Mouse (Mus musculus) MEL (cell line): ENCODE results near the gene Gm20388. TPM values are rescaled to one million over a fixed set of nuclear protein-coding genes. Genes with fewer than 3 reads are reported as not detected.
A peak's percentile ranks its signal among the peaks of the same experiment; 100 is the strongest.

Experiments used
- DNase-seq: peaks from one replicate; pipeline ENCODE4 v3.0.0; 2011; ENCODE audit warnings: low read depth, low spot score
- H3K27ac ChIP-seq: 2 replicates; pipeline ENCODE4 v1.5.1; 2012; ENCODE audit warnings: low read depth, mild to moderate bottlenecking, control low read depth, low read length, moderate library complexity; ENCODE audit not compliant: control insufficient read depth
- H3K27me3 ChIP-seq, 2 experiments: fragments of 150-350 bp in 1 of 2; sonication (generic) in 1 of 2; 2 replicates each; pipeline ENCODE4 v1.6.1; 2012; ENCODE audit warnings: low read length in 2 of 2, mild to moderate bottlenecking in 2 of 2, improper control_type of control experiment in 1 of 2, moderate library complexity in 1 of 2; ENCODE audit not compliant: insufficient read depth in 2 of 2, control insufficient read depth in 1 of 2
- H3K36me3 ChIP-seq, 2 experiments: 2 replicates each; pipeline ENCODE4 v1.6.1; 2012 to 2014; ENCODE audit warnings: low read length in 2 of 2, improper control_type of control experiment in 1 of 2, inconsistent platforms in 1 of 2, mild to moderate bottlenecking in 1 of 2; ENCODE audit not compliant: insufficient read depth in 2 of 2, control insufficient read depth in 1 of 2
- H3K4me1 ChIP-seq, 2 experiments: fragments of 150-350 bp in 1 of 2; sonication (generic) in 1 of 2; 2 replicates each; pipeline ENCODE4 v1.6.1; 2012; ENCODE audit warnings: low read length in 2 of 2, improper control_type of control experiment in 1 of 2, mild to moderate bottlenecking in 1 of 2; ENCODE audit not compliant: insufficient read depth in 2 of 2, control insufficient read depth in 1 of 2
- H3K4me3 ChIP-seq, 2 experiments: fragments of 150-350 bp in 1 of 2; sonication (generic) in 1 of 2; 2 replicates each; pipeline ENCODE4 v1.5.1; 2012; ENCODE audit warnings: low read depth in 2 of 2, low read length in 2 of 2, mild to moderate bottlenecking in 2 of 2, moderate library complexity in 2 of 2, control low read depth in 1 of 2, improper control_type of control experiment in 1 of 2; ENCODE audit not compliant: control insufficient read depth in 1 of 2, insufficient read depth in 1 of 2
- H3K79me2 ChIP-seq: 2 replicates; pipeline ENCODE4 v1.6.1; 2012; ENCODE audit warnings: mild to moderate bottlenecking, low read length, moderate library complexity; ENCODE audit not compliant: control insufficient read depth, poor library complexity, insufficient read depth
- H3K9ac ChIP-seq: 2 replicates; pipeline ENCODE4 v1.6.1; 2012; ENCODE audit warnings: low read depth, mild to moderate bottlenecking, control low read depth, low read length, moderate library complexity; ENCODE audit not compliant: control insufficient read depth, poor library complexity, severe bottlenecking
- H3K9me3 ChIP-seq: fragments of 150-350 bp; sonication (generic); replicated peaks from 2 replicates; pipeline ENCODE4 v1.6.1; 2012; ENCODE audit warnings: mild to moderate bottlenecking, low read length, improper control_type of control experiment, moderate library complexity; ENCODE audit not compliant: insufficient read depth
- BHLHE40 ChIP-seq: IDR thresholded peaks from 2 replicates; pipeline ENCODE4 v1.6.1; 2012; ENCODE audit warnings: low read depth, mild to moderate bottlenecking, inconsistent platforms, low read length, improper control_type of control experiment, borderline replicate concordance
- GABPA ChIP-seq: IDR thresholded peaks from 2 replicates; pipeline ENCODE4 v1.6.1; 2012; ENCODE audit warnings: low read depth, mild to moderate bottlenecking, inconsistent platforms, low read length, improper control_type of control experiment, moderate library complexity
- KAT2A ChIP-seq: conservative IDR thresholded peaks from 2 replicates; pipeline ENCODE4 v1.6.1; 2012; ENCODE audit warnings: low read depth, low read length, improper control_type of control experiment, inconsistent platforms
- MYB ChIP-seq: IDR thresholded peaks from 2 replicates; pipeline ENCODE4 v1.6.1; 2011; ENCODE audit warnings: mild to moderate bottlenecking, low read depth, low read length, improper control_type of control experiment
- MYC ChIP-seq: IDR thresholded peaks from 2 replicates; pipeline ENCODE4 v1.6.1; 2011; ENCODE audit warnings: low read depth, mild to moderate bottlenecking, low read length, improper control_type of control experiment, moderate library complexity
- POLR2A ChIP-seq, 2 experiments: IDR thresholded peaks; 2 replicates each; pipeline ENCODE4 v1.6.1; 2011 to 2012; ENCODE audit warnings: low read length in 2 of 2, mild to moderate bottlenecking in 2 of 2, control low read depth in 1 of 2, improper control_type of control experiment in 1 of 2, low read depth in 1 of 2, moderate library complexity in 1 of 2; ENCODE audit not compliant: control insufficient read depth in 1 of 2, insufficient read depth in 1 of 2, poor library complexity in 1 of 2
- RAD21 ChIP-seq: IDR thresholded peaks from 2 replicates; pipeline ENCODE4 v1.6.1; 2011; ENCODE audit warnings: mild to moderate bottlenecking, low read depth, low read length, improper control_type of control experiment
- SIN3A ChIP-seq: IDR thresholded peaks from 2 replicates; pipeline ENCODE4 v1.6.1; 2012; ENCODE audit warnings: low read length, improper control_type of control experiment, inconsistent platforms
- SMC3 ChIP-seq: IDR thresholded peaks from 2 replicates; pipeline ENCODE4 v1.6.1; 2011; ENCODE audit warnings: low read depth, low read length, improper control_type of control experiment
- TCF12 ChIP-seq: IDR thresholded peaks from 2 replicates; pipeline ENCODE4 v1.6.1; 2014; ENCODE audit warnings: low read depth, mild to moderate bottlenecking, inconsistent platforms, low read length, improper control_type of control experiment, moderate library complexity
- USF1 ChIP-seq: IDR thresholded peaks from 2 replicates; pipeline ENCODE4 v1.6.1; 2014; ENCODE audit warnings: low read depth, mild to moderate bottlenecking, inconsistent platforms, low read length, improper control_type of control experiment, moderate library complexity
- USF2 ChIP-seq, 2 experiments: IDR thresholded peaks; 2 replicates each; pipeline ENCODE4 v1.6.1; 2011 to 2012; ENCODE audit warnings: improper control_type of control experiment in 2 of 2, low read length in 2 of 2, borderline replicate concordance in 1 of 2, inconsistent platforms in 1 of 2, low read depth in 1 of 2, mild to moderate bottlenecking in 1 of 2; ENCODE audit not compliant: insufficient read depth in 1 of 2
- ZC3H11A ChIP-seq: IDR thresholded peaks from 2 replicates; pipeline ENCODE4 v1.6.1; 2012; ENCODE audit warnings: low read depth, mild to moderate bottlenecking, inconsistent platforms, low read length, improper control_type of control experiment
- ZNF384 ChIP-seq: IDR thresholded peaks from 2 replicates; pipeline ENCODE4 v1.6.1; 2012; ENCODE audit warnings: low read depth, mild to moderate bottlenecking, inconsistent platforms, low read length, improper control_type of control experiment
- polyA plus RNA-seq, 2 experiments: library from polyadenylated mRNA; stranded (reverse) in 1 of 2; unstranded in 1 of 2; fragments of >175 nt in 1 of 2; fragments of >200 nt in 1 of 2; gene quantifications; 2 replicates each; pipeline versions ENCODE4 v1.2.1 to v1.2.4; 2012; ENCODE audit warnings: low replicate concordance in 2 of 2, low read depth in 1 of 2; ENCODE audit not compliant: insufficient read length in 2 of 2, insufficient read depth in 1 of 2, missing spikeins in 1 of 2
- total RNA-seq: library from RNA; depleted of rRNA; stranded (reverse); fragments of 300-350 nt; gene quantifications from 2 replicates; pipeline ENCODE4 v1.2.3, GENCODE M21; 2012

Gene Gm20388
- total and polyA plus RNA-seq, 3 experiments, result 11.1 to 17.8 TPM; not detected in 1

GRCm38 (mm10) chr8:121964716-121965512, 2054.3 kb downstream of the Gm20388 start:
- Histone ChIP-seq H3K36me3 (peaks cover 0 to 6% of the 10 kb centered on the region in 2 experiments; a peak in 3 of 4 replicates), H3K4me3 (no peak overlapping the region), H3K27ac (no peak overlapping the region), H3K4me1 (peaks cover 0 to 7% of the 10 kb centered on the region in 2 experiments; a peak in 2 of 4 replicates), H3K27me3 (no peaks in the 10 kb centered on the region), H3K79me2 (peaks cover 3% of the 10 kb centered on the region; the same call in 1 of the 2 replicates)
- TF ChIP-seq USF2 (IDR thresholded peaks at IDR 0.05; ENCODE audit: borderline replicate concordance in 1 of 2, insufficient read depth in 1 of 2, low read depth in 1 of 2, low read length in 2 of 2) (no peak), ZNF384 (peak; percentile 50; the same call in 1 of the 2 replicates)
- TF ChIP-seq, all 39 proteins: peak for 1
- no peak for DNase-seq
- H3K9ac ChIP-seq, result no peak overlapping the region
- H3K9me3 ChIP-seq, result no peaks in the 10 kb centered on the region

GRCm38 (mm10) chr8:121966110-121966509, 2055.5 kb downstream of the Gm20388 start:
- no peak overlapping the region for H3K4me3 ChIP-seq
- TF ChIP-seq ZNF384 (no peak), RAD21 (no peak), POLR2A (IDR thresholded peaks at IDR 0.05; ENCODE audit: control insufficient read depth in 1 of 2, insufficient read depth in 1 of 2, low read depth in 1 of 2, low read length in 2 of 2, poor library complexity in 1 of 2) (no peak), SIN3A (no peak), SMC3 (no peak), KAT2A (no peak), GABPA (no peak), USF1 (no peak), MYC (no peak), ZC3H11A (no peak), MYB (no peak), BHLHE40 (no peak), TCF12 (no peak)
- TF ChIP-seq, all 39 proteins: peak for 0
- peaks cover 3% of the 10 kb centered on the region; the same call in 1 of the 2 replicates for H3K79me2 ChIP-seq
- H3K4me1 ChIP-seq, result peaks cover 0 to 7% of the 10 kb centered on the region in 2 experiments; a peak in 2 of 4 replicates
- no peak overlapping the region for H3K9ac ChIP-seq
- H3K27ac ChIP-seq, result no peak overlapping the region
- no peak for DNase-seq
- no peaks in the 10 kb centered on the region for H3K9me3 ChIP-seq
- H3K27me3 ChIP-seq, result no peaks in the 10 kb centered on the region
- peaks cover 0 to 6% of the 10 kb centered on the region in 2 experiments; a peak in 3 of 4 replicates for H3K36me3 ChIP-seq
